In the genomic region with DNA sequence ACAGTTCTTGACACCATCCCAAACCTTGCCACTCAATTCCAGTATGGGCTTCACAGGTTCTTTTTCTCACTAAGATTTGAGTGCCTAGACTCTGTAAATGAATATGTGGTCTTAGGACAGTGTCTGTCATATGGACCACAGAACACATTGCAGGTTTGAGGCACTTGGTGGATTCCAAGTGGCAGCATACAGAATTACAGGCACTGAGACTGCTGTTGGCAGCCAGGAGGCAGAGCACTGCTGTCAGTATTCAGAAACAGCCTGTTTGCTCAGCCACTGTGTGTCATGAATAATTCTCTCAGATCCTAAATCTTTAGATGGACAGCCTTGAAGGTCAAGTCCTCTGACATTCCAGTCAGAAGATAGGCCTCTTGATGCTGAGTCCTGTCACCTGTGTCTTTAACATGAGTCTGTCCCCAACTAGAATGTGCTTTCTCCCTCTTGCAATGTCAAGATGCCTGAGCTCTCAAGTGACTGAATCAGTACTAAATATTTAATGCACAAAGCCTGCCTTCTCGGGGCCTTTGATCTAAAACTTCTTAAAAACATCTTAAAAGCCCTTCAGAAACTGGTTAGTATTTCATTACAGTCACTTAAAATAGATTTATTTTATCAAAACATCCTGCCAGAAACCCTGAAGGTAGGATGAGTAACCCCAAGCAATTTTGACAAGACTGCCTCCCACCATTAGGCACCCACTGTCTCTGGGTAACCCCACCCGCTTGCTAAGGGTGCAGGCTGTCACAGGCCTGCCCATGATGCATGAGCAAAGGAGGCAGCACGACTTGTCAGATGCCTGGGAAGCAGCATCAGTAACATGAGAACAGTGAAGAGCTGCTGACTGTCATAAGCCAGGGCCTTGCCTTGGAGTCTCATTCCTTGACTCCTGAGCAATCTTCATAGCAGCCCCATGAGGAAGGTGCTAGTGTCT, we compare ENCODE assay signal across 17 mouse cellular contexts.
A peak's percentile ranks its signal among the peaks of the same experiment; 100 is the strongest.
DNase-seq lines count a peak whose midpoint lies in the region; ATAC-seq and TF ChIP-seq lines count a peak whose summit lies in the region.
"Had no signal": no experiment of that assay in that cellular context is flagged by ENCODE, and none has a peak within 500 bp of the region (broad histone marks: within the 10 kb centered on the region; RNA-seq: fewer than 3 reads in every experiment).

No protein-coding gene starts in this region.

- no peak overlapping the region for H3K4me3 ChIP-seq in kidney, postnatal 0 days (replicated peaks; ENCODE audit: low read depth, low read length)
- no peak overlapping the region for H3K4me3 ChIP-seq in midbrain, embryonic 16.5 days (ENCODE audit: low read depth, low read length)
- no peak overlapping the region for H3K4me3 ChIP-seq in gastrocnemius, adult 2 months
- H3K4me3 ChIP-seq: erythroblast, embryonic 14.5 days; hindbrain, embryonic 15.5 days; stomach, embryonic 15.5 days had no signal

- WGBS in kidney, postnatal 0 days, result 22% methylated on average over 3 of the region's 3 CpGs
- WGBS in midbrain, embryonic 16.5 days, result 49% methylated on average over 3 of the region's 3 CpGs

- no peaks in the 10 kb centered on the region for H3K9me3 ChIP-seq in kidney, postnatal 0 days (replicated peaks; ENCODE audit: low read length)
- no peaks in the 10 kb centered on the region for H3K9me3 ChIP-seq in midbrain, embryonic 16.5 days (replicated peaks; ENCODE audit: control insufficient read depth, low read length, poor library complexity, severe bottlenecking)
- H3K9me3 ChIP-seq: hindbrain, embryonic 15.5 days; stomach, embryonic 15.5 days had no signal

- no peak overlapping the region for H3K4me2 ChIP-seq in kidney, postnatal 0 days (ENCODE audit: low read length)
- no peak overlapping the region for H3K4me2 ChIP-seq in midbrain, embryonic 16.5 days (ENCODE audit: low read length)
- H3K4me2 ChIP-seq: hindbrain, embryonic 15.5 days; stomach, embryonic 15.5 days had no signal

- peak; percentile 55; the same call in 1 of the 2 replicates for TF ChIP-seq CTCF in kidney, postnatal 0 days (IDR thresholded peaks at IDR 0.05; ENCODE audit: low read depth)
- no peak for TF ChIP-seq CTCF in gastrocnemius, adult 2 months (IDR thresholded peaks at IDR 0.05)

- no peaks in the 10 kb centered on the region for H3K36me3 ChIP-seq in kidney, postnatal 0 days (ENCODE audit: insufficient read depth, low read length)
- H3K36me3 ChIP-seq in midbrain, embryonic 16.5 days (ENCODE audit: control insufficient read depth, insufficient read depth, low read length), result no peaks in the 10 kb centered on the region
- H3K36me3 ChIP-seq: hindbrain, embryonic 15.5 days; stomach, embryonic 15.5 days had no signal

- DNase-seq in embryo, embryonic 10 days (ENCODE audit: low spot score), result peak; percentile 12
- DNase-seq in embryo, embryonic 9.5 days (ENCODE audit: extremely low spot score), result no peak
- peak; percentile 45 for DNase-seq in kidney, postnatal 0 days (ENCODE audit: low spot score)
- DNase-seq in kidney, postnatal 14 days, result no peak
- peak; percentile 38 for DNase-seq in brain, adult 2 months (ENCODE audit: low read depth, low spot score)
- DNase-seq in gastrocnemius, adult 2 months, result no peak
- no peak for DNase-seq in thymus, adult 18-20 months
- DNase-seq: adrenal gland, postnatal 25 days; heart, adult 11 months; heart, postnatal 10 days; kidney, postnatal 36 days; liver, postnatal 0 days; thymus, postnatal 25 days had no signal

- H3K27ac ChIP-seq in kidney, postnatal 0 days, result no peak overlapping the region
- no peak overlapping the region for H3K27ac ChIP-seq in midbrain, embryonic 16.5 days (ENCODE audit: low read length)
- no peak overlapping the region for H3K27ac ChIP-seq in gastrocnemius, adult 2 months
- H3K27ac ChIP-seq: hindbrain, embryonic 15.5 days; stomach, embryonic 15.5 days had no signal

- no peak overlapping the region for H3K9ac ChIP-seq in kidney, postnatal 0 days (ENCODE audit: low read depth, low read length)
- no peak overlapping the region for H3K9ac ChIP-seq in midbrain, embryonic 16.5 days (ENCODE audit: low read depth, low read length)
- H3K9ac ChIP-seq: hindbrain, embryonic 15.5 days; liver, postnatal 0 days; stomach, embryonic 15.5 days had no signal

- H3K27me3 ChIP-seq in kidney, postnatal 0 days (ENCODE audit: insufficient read depth, low read length), result no peaks in the 10 kb centered on the region
- H3K27me3 ChIP-seq in midbrain, embryonic 16.5 days (ENCODE audit: control insufficient read depth, insufficient read depth, low read depth, low read length), result no peaks in the 10 kb centered on the region
- H3K27me3 ChIP-seq: hindbrain, embryonic 15.5 days; stomach, embryonic 15.5 days had no signal

- ATAC-seq in kidney, postnatal 0 days (replicated peaks; ENCODE audit: low FRiP score, low read depth), result no peak; the same call in 1 of the 2 replicates
- ATAC-seq in midbrain, embryonic 16.5 days, result peak; percentile 85
- ATAC-seq: liver, postnatal 0 days had no signal

- H3K4me1 ChIP-seq in kidney, postnatal 0 days (replicated peaks; ENCODE audit: insufficient read depth, low read length), result no peaks in the 10 kb centered on the region
- no peaks in the 10 kb centered on the region for H3K4me1 ChIP-seq in midbrain, embryonic 16.5 days (ENCODE audit: control insufficient read depth, insufficient read depth, low read length)
- H3K4me1 ChIP-seq: hindbrain, embryonic 15.5 days; stomach, embryonic 15.5 days had no signal

- intact Hi-C loops in gastrocnemius, adult 2 months (cut with DNase I), result no loop called here

Comparison
In these comparisons a context has a peak if more than half of its experiments do, and no peak if none do; other contexts are left out.
1. DNase-seq: peak in embryo, embryonic 10 days (single experiment), kidney, postnatal 0 days (single experiment) and brain, adult 2 months (single experiment); none in embryo, embryonic 9.5 days (single experiment), kidney, postnatal 14 days (single experiment), gastrocnemius, adult 2 months (single experiment) and thymus, adult 18-20 months (0 of 2).